Mouse (Mus musculus) lung, adult 18-20 months (tissue): ENCODE results near the gene Magi2.
"Not testable (repeated sequence)": the region's sequence is repeated elsewhere in the genome, so short reads cannot be mapped to it uniquely, and the experiment has no call there.

Experiments
- DNase-seq, 2 experiments: peaks; one replicate each; pipeline ENCODE4 v3.0.0; 2022; ENCODE audit warnings: mixed read lengths in 2 of 2

The Magi2 gene

GRCm38 (mm10) chr5:19462541-19462940 lies 235.7 kb downstream of the Magi2 start:
- no peak for DNase-seq

- no peak for DNase-seq
These were observed 238.5 kb downstream of the Magi2 start for GRCm38 (mm10) chr5:19465383-19465782.

- DNase-seq = no peak
These were observed 246.1 kb downstream of the Magi2 start for GRCm38 (mm10) chr5:19472851-19473439.

- no peak for DNase-seq
These were observed 256.1 kb downstream of the Magi2 start for GRCm38 (mm10) chr5:19482981-19483380.

DNA sequence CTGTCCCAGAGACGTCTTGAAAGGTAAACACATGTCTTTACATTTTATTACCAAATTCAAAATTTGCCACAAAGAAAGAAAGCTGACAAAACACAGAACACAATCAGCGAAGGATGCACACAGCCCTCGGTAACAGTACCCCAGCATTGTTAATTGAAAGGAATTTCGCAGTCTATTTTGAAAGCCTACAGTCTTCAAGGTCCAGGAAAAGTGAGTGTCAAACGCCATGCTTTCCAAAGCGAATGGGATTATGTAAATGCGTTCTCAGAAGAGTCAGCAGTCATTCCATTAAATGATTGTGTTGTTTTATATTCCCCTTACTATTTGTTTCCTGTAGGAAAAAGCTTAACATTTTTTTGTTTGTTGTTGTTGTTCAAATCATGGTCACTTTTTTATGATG lies 261.1 kb downstream of the Magi2 start:
- no peak for DNase-seq

DNA sequence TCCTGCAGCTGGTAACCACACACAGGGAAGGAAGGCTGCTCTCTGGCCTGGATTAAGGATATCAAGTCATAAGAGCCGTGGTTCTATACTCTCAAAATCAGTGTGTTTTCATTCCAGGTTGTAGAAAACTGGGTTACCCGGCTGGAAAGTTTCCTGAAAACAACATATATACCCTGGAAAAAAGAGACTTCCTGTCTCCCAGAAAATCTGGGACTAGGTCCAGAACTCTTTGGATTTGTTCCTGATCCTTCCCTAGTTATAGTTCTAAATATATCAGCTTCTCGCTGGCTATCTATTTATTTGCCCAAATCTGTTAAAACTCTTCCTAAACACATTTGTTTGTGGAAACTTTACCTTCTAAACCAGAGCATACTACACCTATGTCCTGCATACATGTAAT lies 274.2 kb downstream of the Magi2 start:
- DNase-seq = no peak

- DNase-seq = no peak
These were observed 295.3 kb downstream of the Magi2 start for GRCm38 (mm10) chr5:19522168-19522567.

- DNase-seq = no peak
These were observed 312.5 kb downstream of the Magi2 start for GRCm38 (mm10) chr5:19539348-19539747.

DNA sequence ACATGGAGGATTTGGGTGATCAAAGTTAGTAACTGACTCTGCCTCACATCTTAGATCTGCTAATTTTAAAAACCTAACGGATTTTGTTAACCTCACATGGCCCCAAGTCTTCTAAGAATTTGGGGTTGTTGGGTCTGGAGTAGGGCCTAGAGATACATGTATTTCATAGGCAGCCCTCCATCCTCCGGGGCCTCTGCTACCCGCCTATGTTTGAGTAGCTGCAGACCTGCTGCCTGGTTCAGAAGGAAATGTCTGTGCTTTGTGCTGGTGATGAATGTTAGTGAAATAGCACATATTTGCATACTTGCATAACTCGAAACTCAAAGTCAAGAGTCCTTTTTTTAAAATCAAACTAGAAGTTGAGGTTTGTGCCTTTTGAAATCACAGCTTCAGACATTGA lies 319.6 kb downstream of the Magi2 start:
- no peak for DNase-seq

DNA sequence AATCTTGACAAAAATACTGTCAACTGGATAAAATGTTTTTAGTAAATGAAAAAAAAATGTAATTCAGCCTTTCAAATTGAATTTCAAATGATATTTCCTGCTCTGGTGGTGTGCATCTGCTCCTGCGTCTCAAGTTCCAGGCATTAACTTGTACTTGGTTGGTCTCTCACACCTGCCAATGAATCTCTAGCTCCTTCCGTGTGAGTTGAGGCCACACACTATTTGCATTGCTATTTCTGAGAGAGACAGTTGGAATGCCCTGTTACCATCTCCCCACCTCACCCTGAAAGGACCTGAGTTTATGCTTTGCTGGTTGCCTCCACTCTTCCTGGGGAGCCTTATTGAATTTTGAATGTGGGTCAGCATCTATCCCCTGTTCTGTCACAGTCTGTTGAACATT lies 320.1 kb downstream of the Magi2 start:
- DNase-seq = no peak

DNA sequence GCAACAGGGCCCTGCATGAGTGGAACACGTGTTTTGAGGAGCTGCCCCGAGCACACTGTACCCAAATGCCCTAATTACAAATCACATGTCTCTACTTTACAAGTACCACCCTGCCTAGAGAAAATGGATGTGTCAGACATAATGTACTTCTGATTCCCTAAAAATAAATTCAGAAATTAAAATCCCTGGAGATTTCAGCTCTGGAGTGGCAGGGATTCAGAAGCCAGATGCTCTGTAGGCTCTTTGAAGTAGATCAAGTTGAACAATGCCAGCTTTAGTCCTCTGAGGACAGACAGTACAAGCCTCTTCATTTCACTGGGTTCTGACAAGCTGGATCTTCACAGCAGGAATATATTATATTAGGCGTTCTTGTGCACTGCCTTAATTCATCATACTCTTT lies 326.7 kb downstream of the Magi2 start:
- DNase-seq = no peak

DNA sequence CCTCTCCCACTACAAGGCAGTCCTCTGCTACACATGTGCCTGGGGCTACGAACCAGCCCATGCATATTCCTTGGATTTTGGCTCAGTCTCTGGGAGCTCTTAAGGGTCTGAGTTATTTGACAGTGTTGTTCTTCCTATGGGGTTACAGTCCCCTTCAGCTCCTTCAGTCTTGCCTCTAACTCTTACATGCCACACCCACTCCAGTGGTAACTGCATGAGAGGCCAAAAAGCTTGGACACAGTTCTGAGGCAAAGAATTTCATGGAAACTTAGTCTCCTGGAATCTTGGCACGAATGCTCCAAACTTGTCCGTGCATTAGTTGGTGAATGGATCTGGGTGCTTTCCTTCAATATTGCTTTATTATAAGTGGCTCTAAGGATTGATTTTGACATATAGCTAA lies 338.8 kb downstream of the Magi2 start:
- no peak for DNase-seq

DNA sequence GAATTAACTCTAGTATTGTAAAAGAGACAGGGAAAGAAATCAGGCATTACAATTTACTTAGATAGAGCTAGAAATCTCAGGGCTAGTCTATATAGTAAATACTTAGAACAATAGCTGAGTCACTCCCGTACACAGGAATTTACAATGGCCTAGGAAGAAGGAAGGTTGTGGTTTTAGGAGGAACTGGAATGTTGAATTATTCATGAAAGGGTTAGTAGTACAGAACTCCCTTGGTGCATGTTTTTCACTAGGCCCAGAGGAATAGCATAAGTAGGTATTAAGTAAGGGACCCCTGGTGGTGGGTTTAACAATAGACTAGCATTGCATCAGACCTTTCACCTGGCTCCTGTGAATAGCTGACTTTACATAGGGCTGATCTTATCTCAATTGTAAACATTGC lies 339.3 kb downstream of the Magi2 start:
- not testable (repeated sequence) for DNase-seq

DNA sequence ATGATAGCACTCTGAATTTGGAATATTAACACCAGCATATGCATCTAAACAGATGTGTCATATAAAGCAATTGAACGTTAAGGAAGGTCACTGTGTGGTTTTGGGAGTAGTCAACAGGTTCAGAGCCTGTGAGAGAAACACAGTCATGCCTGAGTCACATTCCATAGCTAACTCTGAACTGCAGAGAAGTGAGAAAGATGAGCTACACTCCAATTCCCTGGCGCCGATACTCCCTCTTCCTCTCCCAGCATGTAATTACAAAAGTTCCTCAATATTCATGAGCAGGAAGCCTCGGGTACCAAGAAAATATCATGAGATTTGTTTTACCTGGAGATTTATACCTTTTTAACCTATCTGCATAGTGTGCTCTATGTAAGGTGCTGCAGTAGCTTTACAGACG lies 380.9 kb downstream of the Magi2 start:
- DNase-seq = no peak

- DNase-seq = no peak
These were observed 385.0 kb downstream of the Magi2 start for GRCm38 (mm10) chr5:19611788-19612187.

DNA sequence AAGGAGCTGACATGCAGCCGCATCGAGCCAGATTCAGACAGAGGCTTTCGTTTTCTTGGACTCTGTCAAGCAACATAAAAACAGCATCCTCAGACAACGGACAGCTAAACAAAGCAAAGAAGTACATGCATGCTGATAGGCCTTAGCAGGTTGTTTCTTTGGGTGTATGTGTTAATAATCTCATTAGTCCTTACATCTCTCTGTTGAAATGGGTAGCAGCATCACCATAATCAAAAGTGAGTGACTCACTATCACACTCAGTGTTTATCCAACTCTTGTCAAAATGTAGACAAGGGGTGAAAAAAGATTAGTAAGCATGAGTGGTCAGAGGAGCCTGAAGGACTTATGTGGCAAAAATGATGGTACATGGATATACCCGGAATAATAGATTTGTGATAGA lies 394.8 kb downstream of the Magi2 start:
- DNase-seq = no peak

DNA sequence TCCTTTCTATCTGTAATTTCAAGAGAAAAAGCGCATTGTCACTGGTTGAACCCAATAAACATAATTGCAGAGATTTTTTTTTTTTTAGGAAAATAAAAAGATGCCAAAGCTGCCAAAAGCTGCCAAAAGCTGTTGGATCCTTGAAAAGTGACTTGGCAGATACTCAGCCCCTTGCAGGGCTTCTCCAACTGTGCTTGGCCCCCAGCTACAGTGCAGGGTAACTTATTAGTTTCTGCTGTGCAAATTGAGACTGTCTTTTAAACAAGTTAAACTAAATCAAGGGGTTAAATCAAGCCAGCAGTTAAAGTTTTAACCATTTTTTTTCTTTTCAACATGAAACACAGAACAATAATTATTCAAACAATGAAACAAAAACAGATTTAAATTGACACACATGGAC lies 407.1 kb downstream of the Magi2 start:
- DNase-seq = no peak

GRCm38 (mm10) chr5:19637789-19638188 lies 411.0 kb downstream of the Magi2 start:
- no peak for DNase-seq

GRCm38 (mm10) chr5:19655986-19656385 lies 429.1 kb downstream of the Magi2 start:
- no peak for DNase-seq

DNA sequence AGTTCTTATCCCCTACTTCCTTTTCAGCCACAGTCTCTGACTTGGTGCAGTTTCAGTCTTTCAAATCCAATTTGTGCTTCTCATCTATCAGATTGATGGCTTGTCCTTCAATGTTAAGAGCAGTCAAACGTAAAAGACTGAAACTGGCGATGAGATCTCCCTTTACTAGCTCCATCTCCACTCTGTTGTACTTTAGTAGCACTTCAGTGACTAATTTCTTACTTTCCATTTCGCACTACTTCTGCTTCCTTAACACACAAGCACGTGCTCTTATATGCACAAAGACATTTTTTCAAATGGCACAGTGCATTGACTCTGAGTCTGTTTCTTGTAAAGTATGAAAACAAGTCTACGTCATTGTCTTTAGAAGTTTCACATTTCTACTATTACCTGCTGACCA lies 439.6 kb downstream of the Magi2 start:
- DNase-seq = no peak

DNA sequence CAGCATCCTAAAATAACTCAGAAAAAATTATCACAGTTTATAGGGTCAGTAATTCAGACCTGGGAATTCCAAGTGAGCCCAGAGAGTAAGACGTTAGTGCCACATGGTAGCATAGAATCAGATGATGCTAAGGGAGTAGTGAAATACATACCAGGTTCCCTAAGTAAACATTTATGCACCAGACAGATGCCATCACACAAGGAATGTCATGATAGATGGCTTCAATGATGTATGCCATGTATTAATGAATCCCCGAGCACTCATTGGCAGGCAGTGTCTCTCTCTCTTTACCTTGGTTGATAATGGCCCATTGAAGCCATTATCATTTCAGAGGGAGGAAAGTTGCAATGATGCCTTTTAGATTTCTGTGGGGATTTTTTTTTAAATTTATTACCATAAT lies 490.5 kb downstream of the Magi2 start:
- no peak for DNase-seq

GRCm38 (mm10) chr5:19726277-19726676 lies 499.4 kb downstream of the Magi2 start:
- no peak for DNase-seq

DNA sequence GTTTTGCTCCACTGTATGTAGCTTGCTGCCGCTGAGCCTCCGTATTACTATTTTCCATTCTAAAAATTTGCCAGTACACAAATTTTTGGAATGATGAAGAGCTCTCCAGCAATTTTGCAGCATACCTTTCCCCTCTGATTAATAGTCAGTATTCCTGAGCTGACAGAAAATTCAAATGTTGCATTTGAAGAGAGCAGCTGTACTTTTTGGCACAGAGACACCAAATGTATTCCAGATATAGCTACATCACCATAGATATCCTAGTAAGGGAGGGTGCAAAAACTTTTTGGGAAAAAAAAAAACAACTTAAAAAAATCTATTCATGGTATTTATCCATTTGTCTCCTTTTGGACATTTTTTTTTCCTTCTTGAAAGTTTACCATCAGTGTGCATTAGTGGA lies 518.5 kb downstream of the Magi2 start:
- DNase-seq = no peak

GRCm38 (mm10) chr5:19745916-19746315 lies 519.1 kb downstream of the Magi2 start:
- no peak for DNase-seq

- DNase-seq = no peak
These were observed 520.2 kb downstream of the Magi2 start for GRCm38 (mm10) chr5:19746865-19747514.
